Mouse (Mus musculus) embryonic fibroblast, embryonic 13.5 days (primary cell): ENCODE measurements around the gene Evi5.

Source experiments
- CTCF ChIP-seq: IDR thresholded peaks from 2 replicates; pipeline ENCODE4 v1.5.1; 2011; ENCODE audit warnings: mild to moderate bottlenecking, control low read depth, low read length, moderate library complexity, borderline replicate concordance; ENCODE audit not compliant: insufficient read depth
- POLR2A ChIP-seq: IDR thresholded peaks from 2 replicates; pipeline ENCODE4 v1.6.1; 2011; ENCODE audit warnings: low read depth, mild to moderate bottlenecking, control low read depth, low read length, moderate library complexity

DNA sequence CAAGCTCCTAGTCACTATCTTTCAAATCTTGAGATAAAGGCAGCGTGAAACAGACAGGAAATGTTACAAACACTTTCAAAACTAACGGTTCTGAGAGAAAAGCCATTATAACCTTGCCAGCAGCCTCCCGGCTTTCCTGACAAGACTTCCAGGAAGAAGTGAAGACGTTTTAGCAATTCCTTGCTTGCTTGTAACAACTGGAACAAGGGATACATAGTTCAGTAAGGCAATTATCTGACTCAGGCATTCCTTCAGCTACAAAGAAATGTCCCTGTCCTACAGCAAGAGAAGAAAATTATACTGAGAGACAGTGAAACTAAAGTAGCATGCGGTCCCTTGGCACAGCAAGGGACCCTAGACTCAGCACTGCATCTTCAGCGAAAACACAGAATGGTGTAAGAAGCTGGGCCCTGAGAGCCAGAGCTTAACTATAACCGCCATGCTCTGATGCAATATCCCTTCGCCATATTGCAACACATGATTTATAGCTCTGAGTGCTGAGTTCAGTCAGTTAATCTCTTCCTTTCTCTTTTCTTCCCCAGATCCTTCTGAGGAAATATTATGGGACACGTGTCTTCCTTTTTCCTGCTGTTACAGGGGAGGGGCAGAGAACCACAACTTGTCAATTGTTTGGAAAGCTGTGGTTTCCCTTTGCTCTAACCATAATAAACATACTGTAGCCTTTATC is 125.5 kb downstream of the Evi5 start:
- no peak for TF ChIP-seq CTCF
- TF ChIP-seq POLR2A, result 0 out of 2 replicates have a peak, but pooled peaks have one; percentile 12
